Mouse (Mus musculus) liver, postnatal 0 days (tissue): ENCODE data around the gene Gad1.

ENCODE experiments used
- CTCF ChIP-seq: sonication (generic); IDR thresholded peaks from 2 replicates; pipeline ENCODE4 v1.5.1; 2016; ENCODE audit warnings: antibody characterized with exemption, low read depth
- EP300 ChIP-seq: IDR thresholded peaks from 2 replicates; pipeline ENCODE4 v1.6.1; 2016; ENCODE audit warnings: antibody characterized with exemption, low read depth, mild to moderate bottlenecking

DNA sequence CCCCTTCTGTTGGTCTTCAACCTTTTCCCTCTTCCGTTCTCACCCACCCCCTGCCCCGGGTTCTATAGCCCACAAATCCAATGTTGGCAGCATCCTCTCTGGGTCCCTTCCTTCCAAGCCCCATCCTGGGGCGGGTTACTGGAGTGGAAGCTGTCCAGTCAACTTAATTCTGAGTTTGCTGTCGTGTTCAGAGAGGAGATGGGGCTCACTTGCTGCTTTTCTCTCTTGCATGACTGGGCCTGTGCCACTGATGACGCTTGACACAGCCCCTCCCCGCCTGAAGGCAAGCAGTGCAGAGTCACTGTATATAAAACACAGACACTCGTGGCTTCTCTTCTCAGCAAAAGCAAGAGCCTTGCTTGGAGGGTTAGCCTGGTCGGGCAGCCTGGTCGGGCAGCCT is 19.4 kb downstream of the Gad1 start:
- TF ChIP-seq CTCF (no peak), EP300 (no peak)
